Mouse (Mus musculus) megakaryocyte progenitor cell, adult 5-6 weeks (primary cell): Measurements from ENCODE around the gene Grik4. TPM values are rescaled to one million over a fixed set of nuclear protein-coding genes. Genes with fewer than 3 reads are reported as not detected.
A peak's percentile ranks its signal among the peaks of the same experiment; 100 is the strongest.

ENCODE experiments used
- ATAC-seq: replicated peaks from 2 replicates; pipeline ENCODE4 v1.8.0; 2016; ENCODE audit warnings: mild to moderate bottlenecking, moderate TSS enrichment, inconsistent platforms; ENCODE audit not compliant: poor library complexity
- total RNA-seq, 2 experiments: library from RNA; stranded (forward) in 1 of 2; stranded (reverse) in 1 of 2; fragments of 157-497, 149-512 nt in 1 of 2; fragments of 200-1000 nt in 1 of 2; gene quantifications; 2 replicates each; pipeline versions ENCODE4 v1.2.3 to v1.2.4; 2015 to 2017

Gene Grik4
- total RNA-seq, 2 experiments from 2014 or later = not detected

DNA sequence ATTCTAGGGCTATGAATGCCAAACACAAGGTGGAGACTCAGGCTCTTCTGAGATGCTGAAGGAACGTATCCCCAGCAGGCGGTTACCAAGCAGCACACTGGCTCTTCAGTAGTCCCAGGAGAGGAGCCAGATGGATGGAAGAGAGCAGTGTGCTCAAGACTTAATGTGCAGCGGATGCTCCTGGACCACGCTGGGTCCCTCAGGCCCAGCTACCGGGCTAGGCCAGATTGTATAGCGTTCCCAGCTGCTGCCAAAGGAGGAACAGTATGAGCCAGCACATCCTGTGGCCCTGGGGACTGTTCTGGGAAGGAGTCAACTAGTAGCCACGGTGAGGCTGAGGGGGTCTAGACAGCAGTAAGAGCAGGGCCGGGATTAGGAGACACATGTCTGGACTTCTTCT is 251.3 kb downstream of the Grik4 start:
- ATAC-seq = no peak

DNA sequence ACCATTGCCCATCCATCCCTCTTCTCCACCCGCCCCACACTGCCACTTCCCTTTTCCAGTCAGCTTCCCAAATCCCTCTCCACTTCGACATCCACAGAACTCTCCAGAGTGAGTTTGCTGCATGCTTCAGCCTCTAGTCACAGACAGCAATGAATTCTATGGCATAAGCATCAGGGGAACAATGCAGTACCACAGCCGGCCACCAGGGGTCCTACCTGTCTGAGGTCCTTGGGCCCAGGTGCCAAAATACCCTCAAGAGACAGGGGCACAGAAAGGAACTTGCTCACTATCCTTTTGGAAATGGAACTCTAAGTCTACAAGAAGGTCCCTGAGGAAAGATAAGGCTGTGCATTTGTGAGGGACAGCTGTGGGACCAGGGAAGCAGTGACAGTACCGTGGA is 256.1 kb downstream of the Grik4 start:
- 0 out of 2 replicates have a peak, but pooled peaks have one; percentile 34 for ATAC-seq

DNA sequence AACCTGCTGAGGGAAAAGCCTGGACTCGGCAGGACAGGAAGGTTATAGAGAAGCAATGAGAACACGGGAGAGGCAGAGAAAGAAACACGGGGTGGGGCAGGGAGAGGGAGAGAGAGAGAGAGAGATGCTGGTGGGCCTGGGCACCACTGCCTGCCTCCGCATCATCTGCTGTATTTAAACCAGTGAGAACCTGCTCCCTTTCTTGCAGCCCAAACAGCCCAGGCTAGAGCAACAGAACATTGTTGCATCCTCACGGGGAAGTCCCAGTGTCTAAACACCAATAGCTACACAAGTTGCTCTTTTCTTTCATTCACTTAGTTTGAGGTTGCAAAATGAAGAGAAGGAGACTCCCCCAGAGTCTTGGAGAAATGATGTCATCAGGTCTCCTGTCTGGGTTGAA is 258.2 kb downstream of the Grik4 start:
- ATAC-seq = no peak

DNA sequence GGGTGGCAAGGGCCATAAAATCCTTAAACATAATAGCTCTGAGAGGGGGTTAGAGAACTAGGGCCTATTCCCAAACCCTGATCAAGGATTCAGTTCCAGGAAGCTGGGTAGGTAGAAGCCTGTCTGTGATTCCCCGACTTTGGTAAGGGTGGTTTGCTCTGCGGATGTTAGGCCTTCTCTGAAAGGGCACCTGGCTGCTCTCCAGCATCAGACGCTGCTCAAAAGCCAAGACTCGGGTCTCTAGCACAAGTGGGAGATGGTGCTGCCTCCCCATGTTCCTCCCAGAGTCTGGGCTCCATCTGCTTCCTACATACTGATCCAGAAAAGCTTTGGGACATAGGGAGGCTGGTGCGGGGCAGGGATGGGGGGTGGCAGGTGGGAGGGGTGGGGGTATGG is 270.3 kb downstream of the Grik4 start:
- ATAC-seq = 0 out of 2 replicates have a peak, but pooled peaks have one; percentile 17

DNA sequence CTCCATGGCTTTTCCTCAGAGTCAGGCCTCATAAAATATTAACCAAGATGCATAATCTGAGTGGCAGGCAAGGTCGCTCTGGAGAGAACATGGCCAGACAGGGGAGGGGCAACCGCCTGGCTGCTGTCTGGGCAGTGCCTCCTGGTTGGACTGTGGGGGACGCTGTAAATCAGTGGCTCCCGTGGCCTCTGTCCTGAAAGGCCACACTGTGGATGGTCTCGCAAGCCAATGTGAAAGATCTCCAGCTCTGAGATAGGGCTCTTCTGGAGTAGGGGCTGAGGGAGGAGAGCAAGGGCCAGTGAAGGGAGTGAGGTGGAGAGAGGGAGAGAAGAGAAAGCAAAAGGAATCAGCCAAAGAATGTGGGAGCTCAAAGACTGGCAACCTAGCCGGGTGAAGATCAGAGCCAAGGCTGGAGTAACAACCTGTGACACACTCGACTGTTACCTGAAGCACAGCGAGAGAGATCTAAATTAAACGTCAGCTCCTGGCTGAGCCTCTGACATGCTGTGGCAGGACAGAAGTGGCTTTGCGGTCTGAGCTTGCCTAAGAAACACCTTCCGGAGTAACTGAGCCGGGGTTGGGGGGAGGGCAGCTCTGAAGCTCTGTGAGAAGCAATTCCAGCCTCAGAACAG is 270.8 kb downstream of the Grik4 start:
- peak; percentile 95 for ATAC-seq

DNA sequence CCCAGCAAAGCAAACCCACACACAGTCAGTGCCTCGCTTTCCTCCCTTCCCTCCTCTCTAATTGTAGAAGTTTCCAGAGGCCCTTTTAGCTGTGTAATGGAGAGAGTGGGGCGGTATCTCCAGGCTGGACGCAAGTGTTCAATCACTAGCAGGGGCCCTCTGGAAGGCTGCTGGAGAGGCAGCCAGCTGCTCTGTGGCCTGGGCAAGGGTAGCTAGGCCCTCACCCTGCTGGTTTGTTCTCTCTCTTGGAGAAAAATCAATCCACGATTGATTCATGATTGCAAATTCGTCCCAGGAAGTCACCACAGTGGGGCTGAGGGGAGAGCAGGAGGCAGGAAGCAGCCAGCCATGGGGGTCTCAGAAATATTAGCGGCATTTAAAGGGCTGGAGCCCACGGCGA is 271.3 kb downstream of the Grik4 start:
- ATAC-seq = no peak

DNA sequence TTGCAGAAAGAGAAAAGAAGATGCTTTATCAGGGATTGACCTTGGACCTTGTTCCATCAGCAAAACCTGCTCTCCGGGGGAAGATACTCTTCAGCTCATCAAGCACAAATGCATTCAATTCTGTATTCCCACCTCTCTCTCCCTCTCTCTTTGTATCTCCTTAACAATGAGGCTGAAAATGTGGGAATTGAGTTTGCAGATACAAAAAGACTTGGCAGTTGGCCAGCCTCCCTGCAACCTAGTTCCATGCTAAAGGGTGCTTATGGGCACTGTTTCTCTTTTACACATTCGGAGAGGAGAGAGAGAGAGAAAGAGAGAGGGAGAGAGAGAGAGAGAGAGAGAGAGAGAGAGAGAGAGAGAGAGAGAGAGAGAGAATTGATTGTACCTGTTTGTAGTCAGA is 273.7 kb downstream of the Grik4 start:
- ATAC-seq = no peak

DNA sequence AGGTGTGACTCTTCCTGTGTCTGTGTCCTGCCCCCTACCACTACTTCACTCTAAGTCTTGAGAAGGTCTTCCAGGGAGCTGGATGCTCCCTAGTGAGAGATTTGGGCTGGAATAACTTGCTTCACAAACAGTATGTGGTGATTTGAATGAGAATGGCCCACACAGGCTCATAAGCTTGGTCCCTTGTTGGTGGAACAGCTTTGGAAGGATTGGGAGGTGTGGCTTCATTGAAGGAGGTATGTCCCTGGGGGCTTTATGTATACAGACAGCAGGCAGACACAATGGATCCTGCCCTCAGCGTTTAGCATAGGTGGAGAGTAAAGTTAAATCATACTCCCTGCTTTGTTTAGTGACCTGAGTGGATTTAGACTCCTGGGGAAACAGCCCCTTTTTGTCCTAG is 282.8 kb downstream of the Grik4 start:
- no peak for ATAC-seq

DNA sequence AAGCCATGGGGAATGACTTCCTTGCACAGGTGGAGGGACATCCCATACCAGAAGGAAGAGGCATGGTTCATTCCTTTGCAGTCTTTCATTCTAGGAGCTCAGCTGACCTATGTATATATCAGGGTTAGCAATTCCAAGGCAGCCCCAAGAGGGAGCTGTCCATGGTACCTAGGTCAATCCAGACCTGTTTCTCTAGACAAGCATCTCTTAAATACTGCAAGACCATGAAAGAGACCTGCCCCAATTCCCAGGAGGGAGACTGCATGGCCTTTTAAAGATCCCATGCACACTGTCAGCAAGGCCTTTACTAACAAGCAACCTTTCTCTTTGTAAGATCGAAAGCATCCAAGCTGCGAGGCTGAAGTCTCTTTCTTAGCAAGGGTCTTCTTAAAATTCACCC is 291.5 kb downstream of the Grik4 start:
- ATAC-seq = no peak

DNA sequence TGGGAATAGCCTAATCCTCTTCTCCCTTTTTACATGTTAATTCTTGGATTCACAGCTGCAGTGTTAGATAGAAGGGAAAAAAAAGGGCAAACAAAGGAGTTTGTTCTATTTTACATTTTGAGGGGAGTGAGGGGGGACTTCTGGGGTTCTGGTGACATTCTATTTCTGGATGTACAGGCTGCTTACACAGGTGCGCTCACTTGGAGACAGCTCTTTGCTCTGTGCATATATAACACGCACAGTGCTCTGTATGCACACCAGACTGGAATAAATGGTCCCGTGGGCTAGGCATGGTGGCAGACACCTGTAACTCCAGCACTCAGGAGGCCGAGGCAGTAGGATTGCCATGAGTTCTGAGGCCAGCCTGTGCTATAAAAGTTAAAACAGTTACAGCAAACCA is 292.0 kb downstream of the Grik4 start:
- no peak for ATAC-seq

DNA sequence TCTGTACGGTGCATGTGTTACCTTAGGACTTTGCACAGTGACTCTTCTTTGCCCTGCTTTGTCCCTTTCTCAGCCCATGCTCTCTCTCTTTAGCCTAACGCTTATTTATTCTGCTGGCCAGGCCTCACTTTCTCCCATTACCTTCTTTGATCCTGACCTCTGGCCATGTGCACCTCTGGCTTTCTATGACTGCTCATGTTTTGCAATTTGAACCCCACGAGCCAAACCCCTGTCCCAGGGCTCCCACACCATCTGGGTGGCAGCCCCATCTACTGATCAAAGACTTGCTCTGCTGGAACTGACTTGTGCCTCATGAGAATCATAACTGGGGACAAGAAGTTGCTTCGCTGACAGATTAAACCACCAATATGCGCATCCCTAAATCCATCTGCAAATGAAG is 294.4 kb downstream of the Grik4 start:
- no peak for ATAC-seq

DNA sequence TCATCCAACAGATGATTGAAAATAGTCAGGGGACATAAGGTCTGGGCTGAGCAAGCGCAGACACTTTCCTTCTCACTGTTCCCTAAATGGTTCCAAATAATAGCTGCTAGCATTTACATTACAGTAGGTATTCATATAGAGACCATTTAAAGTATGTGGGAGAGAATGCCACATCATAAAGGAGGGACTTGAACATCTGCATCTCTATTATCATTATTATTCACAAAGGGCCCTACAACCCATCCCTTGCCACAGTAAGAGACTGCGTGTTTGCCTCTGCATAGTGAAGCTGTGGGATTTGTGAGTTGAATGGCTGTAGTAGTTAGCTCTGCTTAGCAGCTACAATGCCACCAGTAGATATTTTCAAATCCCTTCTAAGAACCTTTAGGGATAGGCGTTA is 296.2 kb downstream of the Grik4 start:
- ATAC-seq = no peak

DNA sequence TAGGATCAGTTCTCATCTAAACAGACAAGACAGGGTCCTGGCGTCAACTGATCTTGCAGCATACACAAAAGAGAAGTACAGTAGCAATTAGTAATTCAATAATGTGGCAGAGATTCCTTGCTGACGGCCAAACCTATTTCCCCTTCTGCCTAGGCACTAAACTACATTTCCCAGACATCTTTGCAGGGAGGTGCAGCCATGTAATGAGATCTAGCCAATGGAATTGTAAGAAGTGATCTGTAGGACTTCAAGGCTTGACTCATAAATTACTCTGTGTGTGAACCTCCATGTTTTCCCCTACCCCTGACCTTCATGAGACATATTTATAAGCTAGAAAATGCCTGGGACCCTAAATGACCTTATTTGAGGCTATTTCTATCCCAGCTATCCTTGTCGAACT is 296.7 kb downstream of the Grik4 start:
- ATAC-seq = no peak

DNA sequence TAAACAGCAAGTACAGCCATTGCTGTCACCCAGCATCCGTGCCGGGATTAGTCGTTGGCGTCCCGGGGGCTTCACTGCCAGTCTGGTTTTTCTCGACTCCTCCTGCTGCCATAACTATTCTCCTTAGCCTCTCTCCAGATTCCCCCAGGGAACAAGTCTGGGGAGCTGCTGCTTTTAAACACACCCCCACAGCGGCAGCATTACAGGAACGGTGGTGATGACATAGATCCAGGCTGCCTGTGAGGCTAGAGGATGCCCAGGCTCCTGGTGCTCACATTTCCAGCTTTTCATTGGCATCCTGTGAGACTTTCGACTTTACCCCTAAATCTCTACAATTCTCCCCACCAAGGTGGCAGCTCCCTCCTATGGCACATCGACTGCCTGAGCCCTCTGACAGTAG is 297.5 kb downstream of the Grik4 start:
- no peak for ATAC-seq

DNA sequence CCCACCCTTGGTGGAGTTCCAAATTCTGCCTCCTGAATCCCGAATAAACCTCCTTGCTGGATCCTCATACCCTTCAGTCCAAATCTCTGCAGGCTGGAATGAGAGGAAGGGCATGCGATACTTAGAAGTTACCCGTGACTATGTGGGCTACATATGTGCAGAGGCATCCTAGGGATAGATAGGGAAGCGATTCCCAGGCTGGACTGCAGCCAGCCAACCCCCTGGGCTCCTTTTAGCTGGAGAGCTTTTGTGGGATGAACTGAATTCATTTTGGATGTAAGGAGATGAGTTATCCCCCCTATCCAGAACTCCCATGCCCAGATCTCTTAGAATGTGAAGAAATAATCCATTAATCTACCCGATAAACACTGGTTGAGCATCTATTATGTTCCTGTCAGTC is 299.1 kb downstream of the Grik4 start:
- no peak for ATAC-seq

DNA sequence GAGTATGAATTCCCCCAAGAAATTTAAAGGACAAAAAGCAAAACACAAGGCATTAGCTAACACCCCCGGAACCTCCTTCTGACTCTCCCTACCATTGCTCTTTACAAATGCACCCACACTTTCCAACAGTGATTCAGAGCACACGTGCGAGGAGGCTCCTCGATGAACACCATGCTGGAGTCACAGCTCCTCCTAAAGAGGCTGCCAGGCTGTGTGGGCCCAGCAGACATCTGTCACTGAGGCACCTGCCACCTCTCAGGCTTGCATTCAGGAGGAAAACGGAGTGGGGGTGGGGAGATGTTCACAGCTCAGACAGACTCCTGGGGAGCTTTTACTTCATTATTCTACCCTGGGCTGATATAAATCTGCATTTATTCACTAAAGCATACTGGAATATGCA is 301.5 kb downstream of the Grik4 start:
- no peak for ATAC-seq

DNA sequence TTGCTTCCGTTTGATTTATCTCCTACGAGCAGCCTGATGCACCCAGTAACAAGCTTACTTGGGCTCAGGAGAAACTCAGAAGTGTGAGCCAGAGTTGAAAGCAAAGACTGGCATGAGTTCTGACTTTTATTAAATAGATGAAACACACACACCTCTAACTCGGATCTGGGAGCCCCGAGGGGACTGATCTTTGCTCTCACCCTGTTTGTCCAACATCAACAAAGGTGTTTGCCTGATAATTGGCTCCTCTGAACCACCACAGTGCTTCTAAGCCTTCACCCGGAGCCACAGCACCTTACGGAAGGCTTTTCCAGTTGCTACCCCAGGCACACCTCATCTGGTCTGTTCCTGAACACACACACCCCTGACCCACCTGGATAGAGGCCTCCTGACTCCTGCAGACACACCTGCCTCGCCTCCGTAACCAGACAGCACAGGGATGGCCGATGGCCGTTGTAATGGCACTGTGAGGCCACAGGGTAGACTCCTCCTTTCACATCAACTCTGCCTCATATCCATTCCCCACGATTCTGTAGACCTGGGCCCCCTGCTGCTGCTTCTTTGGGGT is 302.7 kb downstream of the Grik4 start:
- ATAC-seq = no peak

DNA sequence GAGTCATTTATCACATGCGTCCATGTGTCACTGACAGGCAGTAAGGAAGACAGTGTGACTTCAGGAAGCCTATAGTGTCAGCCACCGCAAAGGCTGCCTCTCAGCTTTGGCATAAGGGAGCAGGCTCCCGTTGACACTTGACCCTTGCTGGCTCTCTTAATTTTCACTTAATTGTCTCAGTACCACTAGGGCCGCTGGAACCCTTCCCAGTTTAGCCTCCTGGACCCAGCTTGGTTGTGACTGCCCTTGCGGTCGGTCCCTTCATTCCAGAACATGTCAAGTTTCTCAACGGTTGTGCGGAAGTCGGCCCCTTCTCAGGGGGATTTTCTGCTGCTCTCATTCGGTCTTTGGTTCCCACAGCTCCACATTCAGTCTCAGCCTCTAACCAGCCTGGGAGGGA is 307.8 kb downstream of the Grik4 start:
- ATAC-seq = no peak

DNA sequence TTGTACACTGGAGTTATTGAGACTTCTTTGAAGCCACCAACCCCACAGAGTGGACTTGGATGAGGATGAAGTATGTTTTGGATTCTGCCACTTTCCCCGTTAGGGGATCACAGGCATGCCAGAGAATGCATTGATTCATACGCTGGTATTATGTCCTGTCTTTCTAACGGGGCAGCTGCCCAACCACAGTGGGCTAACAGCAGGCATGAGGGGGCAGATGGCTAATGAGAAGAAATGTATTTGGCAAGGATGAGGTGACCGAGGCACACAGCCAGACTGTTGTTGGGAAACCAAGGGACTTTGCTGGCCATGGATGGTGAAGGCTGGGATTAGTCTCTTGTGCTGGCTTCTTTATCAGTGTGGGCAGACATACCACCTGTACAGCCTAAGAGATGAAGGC is 312.8 kb downstream of the Grik4 start:
- no peak for ATAC-seq

DNA sequence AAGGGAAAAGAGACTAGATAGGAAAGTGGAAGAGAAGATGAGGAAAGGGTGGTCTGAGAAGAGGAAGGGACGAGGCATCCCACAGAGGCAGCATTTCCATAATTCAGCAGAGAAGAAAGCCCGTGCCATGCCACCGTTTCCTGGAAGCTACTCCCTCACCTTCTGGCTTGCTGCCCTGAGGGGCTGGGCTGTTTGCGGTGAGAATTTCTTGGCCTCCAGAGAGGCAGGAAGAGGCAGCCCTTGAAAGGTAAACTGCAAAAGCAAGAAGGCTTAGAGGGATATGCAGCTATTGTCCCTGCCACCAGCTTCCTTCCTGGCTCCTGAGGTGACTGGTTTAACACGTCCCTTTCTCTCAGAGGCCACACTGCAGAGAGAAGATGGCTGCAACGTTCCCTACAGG is 316.7 kb downstream of the Grik4 start:
- ATAC-seq = no peak

DNA sequence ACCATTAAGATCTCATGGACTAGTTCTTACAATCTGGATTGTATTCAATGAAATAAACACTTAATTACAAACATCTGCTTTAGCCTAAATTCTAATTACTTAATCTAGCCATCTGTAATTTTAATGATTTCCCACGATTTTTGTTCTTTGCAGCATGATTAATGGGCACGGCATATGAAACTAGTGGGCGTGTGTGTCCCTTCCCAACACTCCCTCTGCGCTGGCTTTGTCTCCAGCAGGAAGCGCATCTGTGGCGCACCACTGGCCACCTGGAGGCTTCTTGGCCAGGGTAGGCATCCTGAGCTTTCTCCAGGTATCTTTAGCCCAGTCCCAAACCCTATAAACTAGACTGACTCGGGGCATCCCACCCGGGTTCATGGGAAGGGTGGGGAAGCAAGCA is 317.1 kb downstream of the Grik4 start:
- ATAC-seq = no peak

DNA sequence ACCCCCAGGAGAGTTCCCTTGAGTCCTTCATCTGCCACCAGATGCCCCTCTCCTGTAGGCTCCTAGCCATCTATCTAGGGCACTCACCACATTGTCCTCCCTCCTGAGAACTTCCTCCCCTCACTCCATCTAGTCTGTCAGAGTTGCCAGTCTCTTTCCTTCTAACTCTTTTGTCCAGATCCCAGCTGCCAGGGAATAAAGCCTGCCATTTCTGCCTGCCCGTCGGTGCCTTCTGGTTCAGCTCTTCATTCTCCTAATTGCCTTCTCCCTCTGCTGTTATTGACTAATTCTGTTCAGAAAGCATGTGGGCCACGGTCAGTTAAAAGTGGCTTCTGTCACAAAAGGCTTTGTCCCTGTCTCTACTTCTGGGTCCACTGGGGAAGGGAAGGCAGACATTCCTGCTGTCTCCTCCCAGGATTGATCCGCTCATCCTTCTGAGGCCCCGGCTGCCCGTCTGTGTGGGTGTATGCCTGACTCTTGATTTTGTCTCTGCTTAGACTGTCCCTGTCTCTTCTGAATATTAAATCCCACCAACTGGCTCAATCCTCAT is 318.0 kb downstream of the Grik4 start:
- no peak for ATAC-seq

DNA sequence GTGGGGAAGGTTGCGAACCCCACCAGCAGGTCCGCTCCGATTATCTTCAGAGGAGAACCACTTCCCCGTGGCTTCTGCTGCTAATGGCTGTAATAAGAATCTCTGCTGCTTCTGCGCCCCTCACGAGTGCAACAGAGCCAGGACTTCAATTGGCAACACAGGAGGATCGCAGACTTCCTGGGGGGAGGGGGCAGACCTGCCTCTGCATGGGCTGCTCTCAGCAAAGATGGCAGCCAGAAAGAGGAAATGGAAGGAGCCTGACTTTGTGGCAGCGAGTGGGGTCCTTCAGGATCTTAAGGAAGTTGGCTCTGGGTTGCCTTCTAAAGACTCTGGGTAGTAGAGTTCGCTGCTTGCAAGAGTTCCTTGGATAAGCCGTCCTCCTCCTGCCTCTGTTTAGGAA is 329.9 kb downstream of the Grik4 start:
- peak; percentile 79 for ATAC-seq
